Mouse (Mus musculus): ENCODE results near the gene Phlda1.

DNA sequence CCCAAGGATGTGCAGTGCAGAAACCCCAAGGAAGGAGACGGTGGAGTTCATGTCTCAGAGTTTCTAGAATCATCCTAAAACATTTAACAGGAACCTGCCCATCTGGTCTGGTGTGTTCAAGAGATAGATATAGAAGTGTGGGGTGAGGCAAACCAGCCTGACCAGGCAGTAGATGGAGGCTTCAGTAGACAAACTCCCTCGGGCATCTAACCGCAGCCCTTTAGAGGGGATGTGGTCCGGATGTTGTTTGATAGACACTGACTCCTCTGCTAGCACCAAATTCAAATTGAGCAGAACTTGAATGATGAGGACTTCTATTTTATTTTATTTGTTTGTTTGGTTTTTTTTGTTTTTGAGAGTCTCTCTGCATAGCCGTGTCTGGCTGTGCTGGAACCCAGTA is 48.6 kb downstream of the Phlda1 start:
- TF ChIP-seq CTCF (IDR thresholded peaks at IDR 0.05; ENCODE audit: extremely low read depth, insufficient read depth, low read length): no peak
- no peak for TF ChIP-seq POLR2A (IDR thresholded peaks at IDR 0.05; ENCODE audit: extremely low read depth, insufficient read depth, low read length)
